Mouse (Mus musculus) kidney, postnatal 25 days (tissue): Measurements from ENCODE around the gene Gmps.
A peak's percentile ranks its signal among the peaks of the same experiment; 100 is the strongest.

Experiments used
- DNase-seq, 2 experiments: peaks; one replicate each; pipeline ENCODE4 v3.0.0; 2021; ENCODE audit warnings: mixed read lengths in 2 of 2

Gene Gmps

DNA sequence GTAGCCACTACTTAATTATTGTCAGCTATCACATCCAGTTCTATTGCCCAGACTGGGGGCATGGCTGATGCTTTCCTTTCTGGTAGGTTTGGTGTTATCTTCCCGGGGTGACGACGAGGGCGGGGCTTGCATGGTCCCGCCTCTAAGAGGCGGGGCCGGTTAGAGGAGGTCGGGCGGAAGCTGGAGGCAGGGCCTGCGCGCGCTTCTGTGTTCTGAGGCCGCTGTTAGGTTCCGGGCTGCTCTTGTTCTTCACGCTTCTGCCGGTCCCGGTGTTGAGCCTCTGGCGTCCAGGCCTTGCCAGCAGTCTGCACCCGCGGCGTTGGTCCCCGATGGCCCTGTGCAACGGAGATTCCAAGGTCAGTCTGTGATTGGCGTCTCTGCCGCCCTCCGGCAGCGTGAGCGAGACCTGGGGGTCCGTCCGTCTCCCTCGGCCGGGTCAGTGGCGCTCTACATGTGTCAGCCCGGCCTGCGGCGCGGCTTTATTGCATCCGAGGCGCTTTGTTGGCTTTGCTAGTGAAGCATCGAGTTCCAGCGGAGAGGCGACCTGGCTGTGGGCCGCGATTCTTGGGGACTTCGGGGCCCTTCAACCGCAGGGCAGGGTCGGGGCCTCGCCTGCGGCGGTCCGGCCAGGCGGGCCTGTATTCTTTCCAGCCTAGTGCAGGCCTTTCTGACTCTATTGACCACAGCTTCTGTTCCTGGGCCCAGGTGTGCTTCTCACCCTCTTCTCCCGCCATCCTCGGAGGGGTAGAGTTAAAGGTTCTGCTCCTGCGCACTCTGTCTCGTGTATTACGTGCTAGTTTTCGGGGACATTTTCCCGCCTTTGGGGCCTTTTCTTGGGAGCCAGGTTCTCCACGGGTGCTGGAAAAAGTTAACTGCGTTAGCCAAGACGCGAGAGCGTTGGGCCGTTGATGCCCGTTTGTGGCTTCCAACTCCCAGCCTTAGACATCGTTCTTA lies at the start of gene Gmps:
Gene Gmps, plus strand, starts transcription at position 152 of the 954 bp plus-strand sequence.
- DNase-seq, result peak; percentile 96

DNA sequence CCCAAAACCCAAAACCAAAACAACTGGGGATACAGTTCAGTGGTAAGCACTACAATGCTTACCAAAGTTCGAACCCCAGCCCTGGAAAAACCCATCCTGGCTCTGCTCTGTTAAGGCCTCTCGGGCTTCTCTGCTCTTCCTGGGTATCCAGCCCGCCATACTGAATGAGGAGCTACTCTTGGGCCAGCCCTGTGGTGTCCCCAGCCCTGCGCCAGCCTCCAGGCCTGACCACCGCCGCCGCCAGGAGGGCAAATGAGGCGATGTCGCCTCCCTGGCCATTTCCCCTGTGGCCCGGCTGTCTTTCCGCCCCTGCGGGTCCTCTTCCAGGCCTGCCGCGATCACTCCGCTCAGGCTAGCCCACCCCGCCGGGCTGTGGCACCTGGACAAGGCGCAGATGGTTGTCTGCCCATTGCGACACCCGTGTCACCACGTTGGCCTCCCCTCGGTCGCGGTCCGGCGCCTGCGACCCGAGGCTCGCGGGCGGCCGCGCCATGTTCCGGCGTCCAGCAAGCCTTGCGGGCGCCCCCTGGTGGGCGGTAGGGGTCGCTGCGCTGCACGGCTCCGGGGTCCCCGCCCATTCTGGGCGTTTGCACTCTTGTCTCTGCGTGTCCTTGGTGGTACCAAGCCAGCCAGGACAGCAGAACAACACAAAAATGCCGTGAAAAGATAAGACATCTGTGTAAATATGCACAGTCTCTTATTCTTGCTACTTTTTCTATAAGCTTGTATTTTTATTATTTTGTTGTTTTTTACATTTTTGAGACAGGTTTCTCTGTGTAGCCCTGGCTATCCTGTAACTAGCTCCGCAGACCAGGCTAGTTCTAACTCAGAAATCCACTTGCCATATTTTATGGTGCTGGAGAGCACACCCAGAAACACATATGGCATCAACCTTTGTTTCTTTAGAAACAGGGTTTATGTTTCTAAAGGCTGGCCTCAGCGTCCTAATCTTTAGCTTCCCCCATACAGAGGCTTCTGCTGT lies 46.7 kb upstream of the Gmps start, which contains the start of gene E130311K13Rik:
Gene E130311K13Rik, minus strand, starts transcription at position 595 of the 982 bp plus-strand sequence.
- peak; percentile 92 to 93 for DNase-seq

DNA sequence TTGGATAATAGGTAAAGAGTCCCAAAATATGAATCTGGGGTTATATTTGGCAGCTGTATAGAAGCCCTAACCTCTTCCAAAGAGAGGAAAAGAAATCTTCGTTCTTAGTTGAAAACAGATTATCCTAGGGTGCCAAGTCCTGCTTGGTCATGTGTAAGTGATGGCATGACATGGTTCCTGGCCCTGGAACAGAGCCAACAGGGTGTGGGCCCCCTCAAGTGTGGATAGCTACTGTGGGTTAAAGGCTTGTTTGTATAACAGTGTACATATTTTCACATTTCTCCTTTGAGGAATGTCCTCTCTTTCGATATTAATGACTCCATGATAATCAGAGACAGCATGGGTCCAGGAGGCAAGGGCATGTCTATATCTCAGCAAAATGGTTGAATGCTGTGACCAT lies 37.0 kb upstream of the Gmps start:
- DNase-seq, result peak; percentile 6 to 37

DNA sequence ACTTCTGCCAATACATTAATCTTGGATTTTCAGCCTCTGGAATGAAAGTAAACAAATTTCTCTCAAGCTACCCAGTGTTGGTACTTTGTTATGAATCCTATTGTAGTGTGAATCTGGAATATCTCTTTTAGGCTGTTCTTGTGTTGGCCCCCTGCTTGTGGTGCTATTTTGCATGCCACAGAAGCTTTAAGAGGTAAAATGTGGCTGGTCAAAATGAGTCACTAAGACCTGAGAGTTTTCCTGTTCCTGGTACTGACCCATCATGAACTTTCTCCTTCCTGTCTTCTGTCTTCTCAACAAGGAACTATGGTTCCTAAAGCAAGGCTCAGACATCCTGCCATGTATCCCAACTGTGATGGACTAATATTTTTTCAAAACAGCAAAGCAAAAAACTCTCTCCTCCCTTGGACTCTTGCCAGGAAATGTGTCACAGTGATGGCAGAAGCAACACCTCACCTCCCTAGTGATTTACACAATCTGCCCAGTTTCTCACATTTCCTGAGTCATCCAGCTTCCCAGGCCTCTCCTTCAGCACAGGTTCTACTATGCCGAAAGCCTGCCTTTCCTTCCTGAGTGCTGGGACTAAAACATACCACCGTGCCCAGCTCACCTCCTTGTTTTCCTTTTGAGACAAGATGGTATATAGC lies 34.6 kb upstream of the Gmps start:
- no peak for DNase-seq

DNA sequence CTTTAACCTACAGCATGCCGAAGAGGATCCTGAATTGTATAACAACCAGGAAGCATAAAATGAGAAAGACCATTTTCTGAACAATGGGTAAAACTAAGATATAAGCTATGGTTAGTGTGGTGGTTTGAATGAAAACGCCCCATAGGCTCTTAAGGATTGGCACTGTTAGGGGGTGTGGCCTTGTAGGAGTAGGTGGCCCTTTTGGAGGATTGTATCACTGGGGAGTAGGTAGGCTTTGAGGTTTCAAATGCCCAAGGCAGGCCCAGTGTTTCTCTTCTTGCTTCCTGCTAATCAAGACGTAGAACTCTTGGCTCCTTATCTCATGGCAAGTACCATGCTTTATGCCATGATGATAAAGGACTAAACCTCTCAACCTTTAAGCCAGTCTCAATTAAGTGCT lies 26.1 kb upstream of the Gmps start:
- no peak for DNase-seq

DNA sequence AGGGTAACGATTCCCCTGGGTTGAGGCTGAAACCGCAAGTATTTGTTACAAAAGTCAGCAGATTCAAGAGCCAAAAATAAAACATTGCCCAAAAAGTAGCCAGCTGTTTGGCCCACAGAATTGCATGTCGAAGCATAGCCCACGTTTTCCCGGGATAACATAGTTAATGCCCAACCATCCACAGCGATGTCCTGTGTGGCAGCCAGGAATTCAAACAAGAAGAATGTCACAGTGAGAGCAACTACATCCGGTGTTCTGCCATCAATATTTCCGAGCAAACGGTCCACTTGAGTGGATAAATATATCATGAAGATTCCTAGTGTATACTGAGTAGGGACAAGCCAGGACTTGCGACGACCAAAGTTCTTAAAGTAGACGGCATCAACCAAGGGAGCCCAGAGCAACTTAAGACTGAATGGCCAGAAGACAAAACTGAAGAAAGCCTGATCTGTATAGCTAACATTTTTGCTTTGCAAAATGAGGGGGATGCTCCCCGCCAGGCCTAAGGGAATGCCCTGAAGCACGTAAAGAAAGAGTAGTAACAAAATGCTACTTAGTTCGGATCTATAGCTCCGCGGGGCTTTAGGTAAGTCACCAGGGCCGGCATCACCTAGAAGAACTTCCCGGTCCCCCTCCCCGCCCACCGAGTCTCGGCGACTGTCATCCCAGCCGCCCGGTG lies 12.3 kb upstream of the Gmps start:
- peak; percentile 42 to 48 for DNase-seq

DNA sequence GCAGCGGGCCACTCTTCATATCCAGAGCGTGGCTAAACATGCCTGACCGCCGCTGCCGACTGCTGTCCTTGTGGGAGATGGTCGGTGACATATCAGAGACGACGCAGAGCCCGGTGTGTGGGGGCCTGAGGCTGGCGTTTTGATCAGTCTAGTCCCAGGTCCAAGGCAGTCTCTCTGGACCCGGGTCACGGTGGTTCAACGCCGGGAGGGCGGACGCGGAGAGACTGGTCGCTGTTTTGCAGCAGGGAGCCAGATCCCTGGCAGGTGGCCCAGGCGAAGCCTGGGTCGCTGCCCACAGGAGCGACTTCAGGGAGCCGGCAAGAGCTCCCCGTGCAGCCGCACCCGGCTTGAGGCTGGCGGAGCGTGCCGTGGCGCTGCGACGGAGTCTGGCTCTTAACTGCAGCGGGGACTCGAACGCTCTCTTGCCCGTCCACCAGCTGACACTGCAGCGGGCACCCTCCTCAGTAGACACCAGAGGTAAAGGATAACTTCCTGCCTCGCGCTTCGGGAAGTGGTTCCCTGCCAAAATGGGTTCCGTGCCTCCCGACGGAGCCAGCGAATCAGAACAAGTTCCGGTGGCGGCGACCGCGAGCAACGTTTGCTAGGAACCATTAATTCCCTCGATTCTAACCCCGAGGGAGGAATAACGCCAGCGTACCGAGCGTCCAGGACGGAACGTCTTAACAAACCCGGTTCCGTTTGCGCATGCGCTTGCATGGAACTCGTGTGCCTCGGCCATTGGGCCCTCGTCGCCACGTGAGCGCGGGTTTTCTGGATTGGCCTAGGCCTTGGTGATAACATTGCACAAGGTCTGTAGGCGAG lies 11.6 kb upstream of the Gmps start, which contains the start of gene Slc33a1:
Gene Slc33a1, minus strand, starts transcription at position 669 of the 822 bp plus-strand sequence.
- peak; percentile 99 to 100 for DNase-seq

DNA sequence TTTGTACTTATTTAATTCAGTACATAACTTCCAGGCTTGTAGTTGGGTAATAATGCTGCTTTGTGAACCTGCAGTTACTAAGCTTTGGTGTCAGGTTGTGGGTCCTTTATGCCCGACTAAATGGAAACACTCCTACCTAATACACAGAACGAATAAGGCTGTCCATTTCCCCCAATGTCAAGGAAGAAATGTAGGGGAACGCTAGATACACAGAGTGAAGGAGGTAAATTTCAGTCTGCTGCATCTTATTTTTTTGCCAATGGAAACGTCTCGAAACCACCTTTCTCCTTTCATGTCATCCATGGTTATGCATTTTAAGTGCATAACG lies 11.0 kb upstream of the Gmps start:
- no peak for DNase-seq

DNA sequence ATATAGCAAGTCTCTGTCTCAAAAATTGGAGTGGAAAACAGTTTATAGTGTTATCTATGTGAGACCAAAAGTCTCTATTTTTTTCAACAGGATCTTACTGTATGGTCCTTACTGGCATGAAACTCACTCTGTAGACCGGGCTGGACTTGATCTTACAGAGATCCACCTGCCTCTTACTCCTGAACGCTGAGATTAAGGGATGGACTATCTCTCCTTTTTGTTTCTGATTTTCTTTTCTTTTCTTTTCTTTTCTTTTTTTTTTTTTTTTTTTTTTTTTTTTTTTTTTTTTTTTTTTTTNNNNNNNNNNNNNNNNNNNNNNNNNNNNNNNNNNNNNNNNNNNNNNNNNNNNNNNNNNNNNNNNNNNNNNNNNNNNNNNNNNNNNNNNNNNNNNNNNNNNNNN lies 10.0 kb upstream of the Gmps start:
- no peak for DNase-seq

DNA sequence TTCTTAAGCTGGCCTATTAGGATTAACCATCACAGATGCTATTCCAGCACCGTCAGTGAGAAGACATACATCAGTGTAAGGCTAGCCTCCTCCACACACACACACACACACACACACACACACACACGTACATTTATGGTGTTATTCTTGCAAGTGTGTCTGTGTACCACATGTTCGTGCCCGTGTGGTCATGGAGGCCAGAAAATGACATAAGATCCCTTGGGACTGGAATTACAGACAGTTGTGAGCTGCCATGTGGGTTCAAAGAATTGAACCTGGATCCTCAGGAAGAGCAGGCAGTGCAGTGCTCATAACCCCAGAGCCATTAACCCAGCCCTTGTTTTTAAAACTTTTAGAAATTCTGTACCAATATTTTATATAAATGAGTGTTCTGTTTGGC lies 2.0 kb downstream of the Gmps start:
- DNase-seq, result no peak

DNA sequence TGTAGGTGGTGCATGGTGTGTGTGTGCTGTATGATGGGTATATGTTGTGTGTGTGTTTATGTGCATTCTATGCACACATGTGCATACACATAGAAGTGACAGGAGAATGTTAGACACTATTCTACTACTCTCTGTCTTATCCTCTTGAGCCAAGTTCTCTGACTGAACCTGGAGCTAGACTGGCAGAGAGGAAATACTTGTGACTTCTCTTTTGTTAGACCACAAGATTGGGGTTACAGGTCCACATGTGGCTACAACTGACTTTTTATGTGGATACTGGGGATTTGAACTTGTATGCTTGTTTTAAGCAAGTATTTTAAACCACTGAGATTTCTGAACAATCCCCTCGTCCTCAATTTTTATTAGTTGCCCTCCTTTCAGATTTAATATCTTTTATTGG lies 10.8 kb downstream of the Gmps start:
- no peak for DNase-seq

DNA sequence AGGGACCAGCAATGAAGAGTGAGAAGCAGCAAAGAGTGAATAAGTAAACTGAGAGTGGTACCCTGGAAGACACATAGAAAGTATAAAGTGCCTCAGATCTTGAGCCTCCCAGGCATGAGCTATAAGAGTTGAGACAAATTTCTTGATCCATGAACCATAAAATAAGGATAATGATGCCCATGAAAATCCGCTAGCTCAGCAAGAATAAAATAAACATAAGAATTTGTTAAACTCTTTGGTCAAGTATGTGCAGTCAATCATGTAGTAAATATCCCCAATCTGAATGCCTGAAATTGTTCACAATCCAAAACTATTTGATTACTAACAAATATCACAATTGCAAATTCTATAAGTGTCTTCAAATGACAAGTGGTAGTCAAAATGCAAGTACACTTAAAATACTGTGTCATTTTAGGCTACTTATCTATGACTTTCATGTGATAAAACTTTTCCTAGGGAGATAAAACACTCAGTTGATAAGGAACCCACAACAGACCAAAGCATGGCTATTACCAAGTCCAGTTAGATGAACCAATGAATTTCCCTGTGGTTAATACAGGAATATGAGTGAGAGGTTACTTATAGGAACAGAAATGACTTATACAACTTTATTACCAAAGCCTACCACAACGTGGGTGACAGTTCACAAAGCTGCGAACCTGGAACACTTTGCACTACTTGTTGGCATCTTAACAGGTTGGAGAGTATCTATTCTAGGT lies 13.0 kb downstream of the Gmps start:
- DNase-seq, result no peak

DNA sequence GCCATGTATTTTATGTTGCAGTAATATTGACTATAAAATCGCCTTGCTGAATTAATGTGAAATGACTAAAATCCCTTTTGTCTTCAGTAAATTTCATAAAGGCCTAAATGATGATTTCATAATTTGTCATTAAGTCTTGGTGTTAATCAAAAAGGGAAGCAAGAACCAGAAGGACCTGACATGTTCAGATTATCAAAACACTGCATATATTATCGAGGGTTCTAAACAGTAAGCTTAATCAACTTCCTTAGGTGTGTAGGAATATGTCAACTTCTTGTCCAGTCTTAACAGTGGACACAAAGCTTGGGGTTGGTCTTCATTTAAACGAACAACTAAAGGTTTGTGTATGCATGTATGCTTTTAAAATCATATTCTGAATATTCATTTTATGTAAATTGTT lies 45.5 kb downstream of the Gmps start:
- no peak for DNase-seq

DNA sequence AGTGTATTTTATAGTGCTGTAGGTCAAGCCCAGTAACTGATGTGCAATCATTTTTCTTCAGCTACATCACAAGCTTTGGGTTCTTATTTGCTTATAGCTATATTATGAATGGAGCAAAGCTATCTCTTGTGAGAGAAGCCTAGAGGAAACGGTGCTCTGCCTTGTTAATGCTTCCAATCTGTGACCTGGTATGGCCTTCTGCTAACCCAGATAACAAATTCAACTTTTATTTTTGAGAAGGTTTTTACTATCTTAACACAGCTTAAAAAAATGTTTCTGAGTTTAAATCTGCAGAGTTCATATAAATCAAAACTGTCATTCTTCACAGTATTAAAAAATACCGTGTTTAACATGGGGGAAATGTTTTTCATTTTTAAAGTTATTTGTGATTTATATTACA lies 46.0 kb downstream of the Gmps start:
- DNase-seq, result no peak

DNA sequence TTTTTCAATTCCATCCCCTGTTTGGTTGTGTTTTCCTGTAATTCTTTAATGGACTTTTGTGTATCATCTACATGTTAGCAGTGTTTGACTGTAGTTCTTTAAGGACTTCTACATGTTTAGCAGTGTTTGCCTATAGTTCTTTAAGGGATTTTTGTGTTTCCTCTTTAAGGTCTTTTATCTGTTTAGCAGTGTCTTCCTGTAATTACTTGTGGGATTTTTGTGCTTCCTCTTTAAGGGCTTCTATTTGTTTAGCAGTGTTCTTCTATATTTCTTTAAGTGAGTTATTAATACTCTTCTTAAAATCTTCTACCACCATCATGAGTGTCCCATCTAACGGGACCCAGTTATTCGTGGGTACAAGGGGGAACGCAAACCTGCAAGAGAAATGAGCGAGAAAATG lies 53.9 kb downstream of the Gmps start:
- DNase-seq, result no peak

DNA sequence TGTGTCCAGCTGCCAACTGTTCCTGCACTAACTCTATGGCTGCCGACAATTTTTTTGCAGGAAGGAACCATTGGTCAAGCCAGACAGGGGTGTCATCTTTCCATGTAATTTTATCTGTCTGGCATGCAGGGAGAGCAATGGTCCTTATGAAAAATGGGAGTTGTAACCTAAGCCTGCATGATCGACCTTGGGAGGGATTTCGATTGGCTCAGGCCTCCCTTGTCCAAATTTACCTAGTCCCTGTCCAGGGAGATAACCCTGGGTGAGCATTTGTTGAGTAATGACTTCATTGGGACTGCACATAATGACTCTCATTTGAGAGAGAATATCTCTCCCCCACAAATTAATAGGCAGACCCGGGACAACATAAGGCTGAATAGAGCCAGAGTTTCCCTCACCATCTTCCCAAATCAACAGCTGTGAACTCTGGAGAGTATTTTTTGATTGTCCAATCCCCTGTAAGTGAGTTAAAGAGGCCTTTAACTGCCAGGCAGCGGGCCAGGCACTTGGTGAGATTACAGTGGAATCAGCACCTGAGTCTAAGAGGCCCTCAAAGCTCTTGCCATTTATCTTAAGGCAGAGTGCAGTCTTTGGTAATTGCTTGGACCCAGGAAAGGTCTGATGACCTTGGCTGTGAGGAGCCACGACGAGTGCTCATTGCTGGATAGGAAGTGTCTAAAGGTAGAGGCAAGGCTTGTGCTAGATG lies 62.4 kb downstream of the Gmps start:
- no peak for DNase-seq

DNA sequence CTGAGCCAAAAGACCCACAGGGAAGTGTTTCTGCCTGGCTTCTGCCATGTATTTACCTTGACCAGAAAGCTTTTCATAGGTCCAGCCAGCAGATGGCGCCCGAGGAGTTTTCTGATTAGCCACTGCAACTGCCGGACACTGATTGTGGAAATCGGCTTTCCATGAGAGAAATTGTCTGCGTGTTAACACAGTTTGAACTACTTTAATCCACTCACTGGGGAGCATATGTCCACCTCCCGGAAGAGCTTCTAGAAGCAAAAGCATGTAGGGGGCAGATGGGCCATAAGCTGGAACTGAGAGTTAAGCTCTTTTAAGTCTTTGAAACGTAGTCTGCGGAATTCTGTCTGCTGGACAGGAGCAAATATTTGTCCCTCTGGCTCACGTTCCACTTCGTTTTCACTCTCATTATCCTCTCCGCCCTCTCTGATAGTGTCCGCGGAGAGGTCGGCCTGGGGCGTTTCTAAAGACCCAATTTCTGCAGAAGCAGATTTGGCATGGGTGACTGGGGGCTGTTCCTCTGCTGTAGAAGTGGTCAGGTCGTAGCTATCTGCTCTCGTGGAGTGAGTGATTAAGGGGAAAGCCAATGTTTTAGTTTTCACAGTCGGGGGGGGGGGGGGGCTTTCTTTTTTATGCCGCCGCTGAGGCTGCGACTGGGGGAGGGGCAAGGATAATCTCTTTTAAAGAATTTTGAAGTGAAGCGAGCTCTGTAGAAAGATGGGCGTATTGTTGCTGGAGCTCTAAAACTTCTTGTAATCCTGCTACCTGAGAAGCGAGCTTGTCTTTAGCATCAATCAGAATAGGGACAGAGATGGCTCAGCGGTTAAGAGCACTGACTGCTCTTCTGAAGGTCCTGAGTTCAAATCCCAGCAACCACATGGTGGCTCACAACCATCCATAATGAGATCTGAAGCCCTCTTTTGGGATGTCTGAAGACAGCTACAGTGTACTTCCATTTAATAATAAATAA lies 64.2 kb downstream of the Gmps start:
- DNase-seq, result peak; percentile 81 to 92
